Mouse (Mus musculus) heart, embryonic 12.5 days (tissue): ENCODE data around the gene Dpp8. TPM values are rescaled to one million over a fixed set of nuclear protein-coding genes. Genes with fewer than 3 reads are reported as not detected.

Experiments used
- polyA plus RNA-seq: library from polyadenylated mRNA; unstranded; fragments of >200 nt; fragmentation: Nextera tagmentation; extraction: Ambion mirVana; gene quantifications from 2 replicates; pipeline ENCODE4 v1.2.1, GENCODE M21; 2016

The Dpp8 gene
- polyA plus RNA-seq, 1 experiment from 2014 or later: 42.6 TPM

Other genes starting within 250 kb of the Dpp8 start
- 5.4 and 8.0 TPM in 2 replicates for gene Dennd4a, start 221.1 kb upstream of the Dpp8 start, polyA plus RNA-seq
- 0.05 TPM in 2 replicates for gene Slc24a1, start 80.8 kb upstream of the Dpp8 start, polyA plus RNA-seq
- gene Ints14, start 71.5 kb upstream of the Dpp8 start, polyA plus RNA-seq: 45.2 and 48.6 TPM in 2 replicates
- 62.8 and 64.0 TPM in 2 replicates for gene Hacd3, start 10.7 kb upstream of the Dpp8 start, polyA plus RNA-seq
- gene Igdcc4, start 69.1 kb downstream of the Dpp8 start, polyA plus RNA-seq: 12.9 and 13.0 TPM in 2 replicates
- gene Igdcc3, start 108.8 kb downstream of the Dpp8 start, polyA plus RNA-seq: 4.8 and 5.5 TPM in 2 replicates
- 5.0 and 5.8 TPM in 2 replicates for gene Parp16, start 162.9 kb downstream of the Dpp8 start, polyA plus RNA-seq
- 0.17 TPM in 1 of 2 replicates, not detected in the other for gene Cilp, start 232.8 kb downstream of the Dpp8 start, polyA plus RNA-seq